Mouse (Mus musculus): Measurements from ENCODE around the gene Pinlyp. TPM values are rescaled to one million over a fixed set of nuclear protein-coding genes. Genes with fewer than 3 reads are reported as not detected.

Gene Pinlyp
- not detected for total RNA-seq (2021)
- polyA plus RNA-seq (2012; rRNA removed), result not detected in 2 replicates
- long read RNA-seq, result 0 reads

DNA sequence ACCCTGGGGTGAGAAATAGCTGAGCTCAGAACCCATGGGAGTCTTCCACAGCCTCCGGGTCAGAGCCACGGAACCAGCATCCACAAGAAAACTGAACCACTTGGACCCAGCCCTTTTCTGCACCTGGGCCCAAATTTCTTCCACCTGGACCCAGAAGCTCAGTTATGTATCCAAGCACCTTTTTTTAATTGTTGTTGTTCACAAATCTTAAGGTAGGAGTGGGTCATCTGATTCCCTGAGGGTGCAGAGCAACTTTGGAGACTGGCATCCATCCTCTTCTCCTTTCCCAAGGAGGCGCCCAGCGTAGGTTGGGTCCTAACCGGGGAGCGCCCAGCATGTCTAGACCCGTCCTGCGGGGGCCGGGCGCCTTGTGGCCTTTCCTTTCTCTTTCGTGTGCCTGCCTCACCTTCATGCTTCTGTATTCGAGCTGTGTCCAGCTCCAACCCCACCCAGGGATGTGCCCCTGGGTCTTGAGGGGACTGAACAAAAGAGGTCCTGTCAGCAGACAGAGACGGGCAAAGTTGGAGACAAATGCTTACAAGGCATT, at the start of gene Pinlyp, which contains the start of gene Xrcc1:
Gene Pinlyp, minus strand, starts transcription at position 51 of the 547 bp plus-strand sequence.
Gene Xrcc1, plus strand, starts transcription at position 222 of the 547 bp plus-strand sequence.
- Histone ChIP-seq H3K27ac (peak within 1 kb of the TSS; percentile 84), H3K36me3 (ENCODE audit: control insufficient read depth, insufficient read depth, low read length) (no peaks in the 10 kb centered on the region), H3K27me3 (ENCODE audit: control insufficient read depth, insufficient read depth, low read length) (no peaks in the 10 kb centered on the region), H3K9ac (ENCODE audit: low read depth, low read length) (peak within 1 kb of the TSS; percentile 93), H3K4me3 (peak within 1 kb of the TSS; percentile 80), H3K79me2 (replicated peaks; ENCODE audit: control insufficient read depth, insufficient read depth, low read length) (0 out of 2 replicates have a peak, but pooled peaks cover 1% of the 10 kb centered on the region), H3K4me1 (ENCODE audit: control insufficient read depth, insufficient read depth, low read length) (no peaks in the 10 kb centered on the region)
- intact Hi-C loops (cut with DNase I), result loop anchor here (5.0 kb wide), 1 partner anchor 229 kb away; the partner anchor contains the start of gene Zfp94
- TF ChIP-seq POLR2A (IDR thresholded peaks at IDR 0.05; ENCODE audit: insufficient read depth, low read depth, low read length) (no peak), CTCF (IDR thresholded peaks at IDR 0.05) (no peak), EP300 (IDR thresholded peaks at IDR 0.05; ENCODE audit: insufficient read depth, low read depth, low read length) (no peak)
- WGBS, result 39% methylated on average over 13 of the region's 13 CpGs
- no peak for DNase-seq

DNA sequence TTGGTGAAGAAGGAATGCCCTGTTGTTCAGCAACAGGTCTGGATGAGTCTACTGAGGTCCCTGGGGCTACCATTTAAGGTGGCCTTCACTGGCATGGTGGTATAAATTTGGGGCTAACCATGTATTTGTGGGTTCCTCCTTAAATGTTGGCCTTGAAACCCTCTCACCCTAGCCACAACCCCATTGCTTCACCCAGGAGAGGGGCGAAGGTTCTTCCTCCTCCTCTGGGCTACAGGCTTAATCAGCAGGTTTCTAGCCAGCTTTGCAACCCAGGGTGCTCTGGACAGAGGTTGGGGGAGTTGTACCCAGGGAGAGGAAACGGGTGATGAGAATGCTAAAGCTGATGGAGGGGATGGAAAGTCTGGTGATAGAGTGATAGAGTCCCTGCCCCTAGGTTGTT, 49.5 kb upstream of the Pinlyp start:
- intact Hi-C loops (cut with DNase I), result no loop called here
- 74% methylated on average over 2 of the region's 2 CpGs for WGBS
- no peaks in the 10 kb centered on the region for H3K27me3 ChIP-seq (ENCODE audit: control insufficient read depth, insufficient read depth, low read length)

DNA sequence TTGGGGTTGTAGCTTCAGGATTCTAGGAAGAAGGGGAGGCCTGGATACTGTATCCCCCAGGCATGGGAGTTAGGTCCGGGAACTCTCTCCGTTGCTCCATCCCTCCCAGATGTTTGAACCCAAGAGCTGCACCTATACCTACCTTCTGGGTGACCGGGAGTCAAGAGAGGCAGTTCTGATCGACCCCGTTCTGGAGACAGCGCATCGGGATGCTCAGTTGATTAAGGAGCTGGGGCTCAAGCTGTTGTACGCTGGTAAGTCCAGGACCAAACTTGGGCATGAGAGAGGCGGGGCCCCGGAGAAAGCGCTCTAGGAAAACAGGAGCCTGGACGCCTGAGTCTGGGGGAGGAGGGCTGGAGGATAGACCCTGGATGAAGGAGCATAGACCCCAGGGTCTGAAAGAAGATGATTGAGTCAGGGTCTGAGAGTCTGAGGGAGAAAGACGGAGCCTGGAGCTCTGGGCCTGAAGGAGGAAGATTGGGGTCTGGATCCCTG, 48.4 kb upstream of the Pinlyp start:
- WGBS, result 13% methylated on average over 13 of the region's 13 CpGs
- intact Hi-C loops (cut with DNase I), result loop anchor here (5.0 kb wide), 1 partner anchor 62 kb away; the partner anchor contains the start of gene Irgq

More for the DNA sequence above, 49.5 kb upstream of the Pinlyp start:
- Histone ChIP-seq H3K79me2 (replicated peaks; ENCODE audit: control insufficient read depth, insufficient read depth, low read length) (no peaks in the 10 kb centered on the region), H3K36me3 (ENCODE audit: control insufficient read depth, insufficient read depth, low read length) (no peaks in the 10 kb centered on the region), H3K27ac (no peak overlapping the region), H3K4me3 (no peak overlapping the region), H3K9ac (ENCODE audit: low read depth, low read length) (no peak overlapping the region), H3K4me1 (ENCODE audit: control insufficient read depth, insufficient read depth, low read length) (no peaks in the 10 kb centered on the region)
- TF ChIP-seq CTCF (IDR thresholded peaks at IDR 0.05) (no peak), POLR2A (IDR thresholded peaks at IDR 0.05; ENCODE audit: insufficient read depth, low read depth, low read length) (no peak), EP300 (IDR thresholded peaks at IDR 0.05; ENCODE audit: insufficient read depth, low read depth, low read length) (no peak)
- DNase-seq, result no peak

DNA sequence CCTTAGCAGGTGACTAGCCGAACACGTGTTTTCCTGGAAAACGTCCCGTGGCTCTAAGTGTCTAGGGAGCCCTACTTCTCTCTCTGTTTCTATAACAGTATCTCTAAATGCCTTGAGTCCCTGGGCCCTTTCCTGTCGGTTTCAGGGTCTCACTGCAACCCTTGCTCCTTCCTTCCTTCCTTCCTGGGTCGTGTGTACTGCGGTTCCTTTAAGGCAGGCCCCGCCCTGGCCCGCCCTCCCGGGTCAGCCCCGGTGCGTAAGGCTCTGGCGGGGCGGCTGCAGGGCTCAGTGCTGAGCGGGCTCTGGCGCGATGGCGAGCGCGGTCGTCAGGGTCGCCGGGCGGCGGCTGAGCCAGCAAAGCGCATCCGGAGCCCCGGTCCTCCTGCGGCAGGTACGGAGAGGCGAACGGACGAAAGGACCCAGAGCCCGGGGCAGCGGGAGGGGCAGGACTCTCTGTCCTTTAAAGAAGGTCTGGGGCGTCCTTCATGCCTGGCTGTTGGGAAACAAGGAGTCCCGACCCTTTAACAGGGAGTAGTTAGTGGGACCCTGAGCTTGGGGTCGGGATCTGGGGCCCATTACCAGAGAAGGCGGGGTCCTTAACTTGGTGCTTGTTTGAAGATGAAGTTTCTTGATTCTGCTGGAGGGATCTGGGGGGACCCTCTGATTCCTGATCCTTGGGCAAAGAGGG, 47.8 kb upstream of the Pinlyp start:
- peak; percentile 87 to 88 for DNase-seq
- H3K9ac ChIP-seq (ENCODE audit: low read depth, low read length), result peak overlapping the region; percentile 96
- 0 out of 2 replicates have a peak, but pooled peaks have one; percentile 21 for TF ChIP-seq EP300 (IDR thresholded peaks at IDR 0.05; ENCODE audit: insufficient read depth, low read depth, low read length)
- peak; percentile 65 for TF ChIP-seq POLR2A (IDR thresholded peaks at IDR 0.05; ENCODE audit: insufficient read depth, low read depth, low read length)
- 0 out of 2 replicates have a peak, but pooled peaks have one; percentile 1 for TF ChIP-seq CTCF (IDR thresholded peaks at IDR 0.05)
- intact Hi-C loops (cut with DNase I), result loop anchor here (5.0 kb wide), 1 partner anchor 61 kb away; the partner anchor contains the start of gene Irgq
- H3K27me3 ChIP-seq (ENCODE audit: control insufficient read depth, insufficient read depth, low read length), result no peaks in the 10 kb centered on the region
- no peaks in the 10 kb centered on the region for H3K4me1 ChIP-seq (ENCODE audit: control insufficient read depth, insufficient read depth, low read length)
- H3K4me3 ChIP-seq, result peak overlapping the region; percentile 84
- WGBS, result 1% methylated on average over 39 of the region's 39 CpGs
- H3K79me2 ChIP-seq (replicated peaks; ENCODE audit: control insufficient read depth, insufficient read depth, low read length), result no peaks in the 10 kb centered on the region
- H3K27ac ChIP-seq, result peak overlapping the region; percentile 78
- H3K36me3 ChIP-seq (ENCODE audit: control insufficient read depth, insufficient read depth, low read length), result no peaks in the 10 kb centered on the region

More for the DNA sequence above, 48.4 kb upstream of the Pinlyp start:
- peak overlapping the region; percentile 84 for H3K4me3 ChIP-seq
- TF ChIP-seq POLR2A (IDR thresholded peaks at IDR 0.05; ENCODE audit: insufficient read depth, low read depth, low read length), result no peak
- DNase-seq, result no peak
- no peaks in the 10 kb centered on the region for H3K27me3 ChIP-seq (ENCODE audit: control insufficient read depth, insufficient read depth, low read length)
- H3K79me2 ChIP-seq (replicated peaks; ENCODE audit: control insufficient read depth, insufficient read depth, low read length), result no peaks in the 10 kb centered on the region
- peak overlapping the region; percentile 78 for H3K27ac ChIP-seq
- H3K36me3 ChIP-seq (ENCODE audit: control insufficient read depth, insufficient read depth, low read length), result no peaks in the 10 kb centered on the region
- H3K9ac ChIP-seq (ENCODE audit: low read depth, low read length), result peak overlapping the region; percentile 96
- H3K4me1 ChIP-seq (ENCODE audit: control insufficient read depth, insufficient read depth, low read length), result no peaks in the 10 kb centered on the region

DNA sequence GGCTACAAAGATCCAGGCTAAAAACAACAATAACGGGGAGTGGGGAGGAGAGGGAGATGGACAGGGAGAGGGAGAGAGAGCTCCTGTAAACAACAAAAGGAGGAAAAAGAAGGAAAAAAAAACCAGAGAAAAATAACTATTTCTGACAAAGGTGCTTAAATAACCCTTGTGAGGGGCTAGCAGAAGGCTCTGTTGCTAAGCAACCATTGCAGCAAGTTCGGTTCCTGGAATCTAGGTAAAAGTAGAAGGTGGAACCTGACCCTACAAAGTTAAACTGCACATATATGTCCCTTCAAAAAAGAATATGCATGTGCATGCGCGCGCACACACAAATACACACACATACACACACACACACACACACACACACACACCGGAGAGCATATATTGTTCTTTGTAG, 46.9 kb upstream of the Pinlyp start:
- Histone ChIP-seq H3K79me2 (replicated peaks; ENCODE audit: control insufficient read depth, insufficient read depth, low read length) (no peaks in the 10 kb centered on the region), H3K27ac (no peak overlapping the region), H3K4me3 (no peak overlapping the region), H3K36me3 (ENCODE audit: control insufficient read depth, insufficient read depth, low read length) (no peaks in the 10 kb centered on the region), H3K27me3 (ENCODE audit: control insufficient read depth, insufficient read depth, low read length) (no peaks in the 10 kb centered on the region), H3K9ac (ENCODE audit: low read depth, low read length) (no peak overlapping the region), H3K4me1 (ENCODE audit: control insufficient read depth, insufficient read depth, low read length) (no peaks in the 10 kb centered on the region)
- intact Hi-C loops (cut with DNase I), result loop anchor here (5.0 kb wide), 1 partner anchor 60 kb away; the partner anchor contains the start of gene Irgq
- TF ChIP-seq POLR2A (IDR thresholded peaks at IDR 0.05; ENCODE audit: insufficient read depth, low read depth, low read length), result no peak
- no peak for TF ChIP-seq CTCF (IDR thresholded peaks at IDR 0.05)
- no peak for TF ChIP-seq EP300 (IDR thresholded peaks at IDR 0.05; ENCODE audit: insufficient read depth, low read depth, low read length)
- 82% methylated on average over 6 of the region's 6 CpGs for WGBS
- DNase-seq, result no peak

Measured in heart, adult 2 months (tissue).